Mouse (Mus musculus): ENCODE results near the gene Rbl2.

Rbl2 gene

DNA sequence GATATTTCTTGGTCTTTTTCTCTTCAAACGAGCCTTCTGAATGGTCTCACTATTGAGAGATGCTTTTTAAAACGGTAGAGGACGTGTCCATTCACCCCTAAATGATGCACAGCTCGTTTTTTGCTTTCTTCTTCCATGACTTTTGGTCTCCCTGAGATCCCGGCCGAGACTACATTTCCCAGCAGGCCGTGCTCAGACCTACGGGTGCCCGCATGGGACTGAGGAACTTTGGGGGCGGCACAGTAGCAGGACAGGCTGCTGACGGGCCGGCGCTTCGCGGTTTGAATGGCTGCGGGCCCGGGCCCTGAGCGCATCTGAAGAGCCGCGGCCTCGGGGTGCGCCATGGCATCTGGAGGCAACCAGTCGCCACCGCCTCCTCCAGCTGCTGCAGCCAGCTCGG is at the start of gene Rbl2:
Gene Rbl2, plus strand, starts transcription at position 224 of the 400 bp plus-strand sequence.
- DNase-seq (ENCODE audit: low spot score): peak; percentile 92

DNA sequence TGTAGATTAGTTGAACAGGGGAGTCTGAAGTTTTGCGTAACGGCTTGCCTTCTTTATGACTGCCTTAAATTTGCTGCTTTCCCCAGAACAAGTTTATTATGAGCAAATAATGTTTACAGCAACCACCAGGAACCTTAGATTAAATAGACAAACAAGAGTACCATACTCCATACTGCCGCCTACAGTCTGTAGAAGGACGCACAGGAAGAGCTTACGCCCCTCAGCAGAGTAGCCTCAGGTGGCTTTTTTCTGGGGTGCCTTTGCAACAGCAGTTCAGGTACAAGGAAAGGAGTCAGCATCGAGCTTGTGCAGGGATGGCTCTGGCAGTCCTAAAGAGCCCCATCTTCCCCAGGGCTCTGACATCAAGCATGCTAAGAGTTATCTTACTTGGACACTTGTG is 35.4 kb upstream of the Rbl2 start:
- no peak for DNase-seq (ENCODE audit: low spot score)

DNA sequence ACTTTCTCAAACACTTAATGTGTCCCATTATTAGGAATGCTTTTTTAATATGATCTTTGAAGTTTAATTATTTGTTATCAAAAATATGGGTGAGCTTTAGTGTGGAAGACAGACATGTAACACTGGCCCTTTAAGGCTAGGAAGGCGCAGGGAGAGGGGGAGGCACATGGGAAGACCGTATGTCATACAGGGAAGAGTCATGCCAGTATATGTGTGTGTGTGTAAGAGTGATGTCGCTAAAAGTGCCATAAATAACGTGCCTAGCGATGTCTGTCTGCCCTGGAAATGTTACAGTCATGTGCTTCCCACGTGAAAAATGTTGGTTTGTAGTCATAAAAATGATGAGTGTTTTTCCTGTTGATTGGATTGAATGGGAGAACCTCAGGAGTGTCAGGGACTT is 33.0 kb upstream of the Rbl2 start:
- DNase-seq (ENCODE audit: low spot score): no peak

DNA sequence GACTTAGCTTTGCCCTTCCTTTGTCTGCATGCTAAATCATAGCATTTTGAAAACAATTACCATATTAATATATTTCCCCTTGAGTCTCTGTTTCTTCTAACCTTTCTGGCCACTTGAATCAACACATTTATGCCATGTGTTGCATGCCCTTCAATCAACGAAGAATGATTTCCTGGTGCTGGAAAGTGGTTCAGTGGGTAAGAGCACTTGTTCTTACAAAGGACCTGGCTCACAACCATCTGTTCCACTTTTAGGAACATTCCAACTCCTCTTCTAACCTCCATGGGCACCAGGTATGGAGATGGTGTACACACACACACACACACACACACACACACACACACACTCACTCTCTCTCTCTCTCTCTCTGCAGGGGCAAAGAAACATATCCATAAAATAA is 31.2 kb upstream of the Rbl2 start:
- no peak for DNase-seq (ENCODE audit: low spot score)

DNA sequence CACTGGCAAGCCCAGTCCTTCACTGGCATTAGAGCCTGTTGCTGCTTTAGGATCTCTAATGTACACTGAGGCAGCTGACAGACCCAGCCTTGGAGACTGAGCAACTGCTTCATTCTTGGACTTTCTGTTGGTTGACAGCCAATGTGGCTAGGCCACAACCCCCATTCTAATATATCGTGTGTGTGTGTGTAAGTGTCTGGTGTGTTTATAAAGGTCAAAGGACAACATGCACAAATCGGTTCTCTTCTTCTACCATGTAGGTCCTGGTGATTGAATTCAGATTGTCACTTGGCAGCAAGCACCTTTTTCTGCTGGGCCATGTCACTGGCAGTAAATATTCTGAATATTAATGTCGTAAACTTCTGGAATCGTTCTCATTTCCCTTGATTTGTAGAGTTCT is 23.5 kb upstream of the Rbl2 start:
- DNase-seq (ENCODE audit: low spot score): no peak

DNA sequence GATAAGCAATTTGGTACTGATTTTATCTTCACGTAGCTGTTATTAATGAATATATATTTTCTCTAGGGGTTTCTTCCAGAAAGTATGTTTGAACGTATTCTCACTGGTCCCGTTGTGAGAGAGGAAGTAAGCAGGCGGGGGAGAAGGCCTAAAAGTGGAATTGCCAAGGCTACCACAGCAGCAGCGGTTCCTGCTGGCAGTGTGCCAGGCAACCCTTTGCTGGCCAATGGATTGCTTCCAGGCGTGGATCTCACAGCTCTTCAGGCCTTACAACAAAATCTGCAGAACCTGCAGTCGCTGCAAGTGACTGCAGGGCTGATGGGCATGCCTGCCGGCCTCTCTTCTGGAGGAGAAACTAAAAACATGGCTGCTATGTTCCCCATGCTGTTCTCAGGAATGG is 18.8 kb upstream of the Rbl2 start:
- peak; percentile 78 for DNase-seq (ENCODE audit: low spot score)

DNA sequence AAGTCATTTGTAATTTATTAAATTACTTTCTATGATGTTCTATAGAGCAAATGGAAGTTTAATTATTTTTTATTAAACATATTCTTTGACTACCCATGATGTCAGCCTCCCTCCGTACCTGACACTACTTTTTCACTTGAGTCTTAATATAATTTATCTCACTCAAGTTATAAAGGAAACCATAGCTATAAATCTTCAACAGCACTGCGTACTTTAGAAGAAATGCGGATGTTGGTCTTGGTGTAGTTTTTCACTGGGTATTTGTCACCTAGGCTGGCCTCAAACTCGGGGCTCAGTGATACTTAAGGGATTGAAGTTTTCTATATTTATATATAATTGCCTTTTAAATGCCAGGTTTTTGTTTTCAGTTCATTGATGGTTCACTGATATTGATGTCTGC is 15.4 kb upstream of the Rbl2 start:
- DNase-seq (ENCODE audit: low spot score): no peak

DNA sequence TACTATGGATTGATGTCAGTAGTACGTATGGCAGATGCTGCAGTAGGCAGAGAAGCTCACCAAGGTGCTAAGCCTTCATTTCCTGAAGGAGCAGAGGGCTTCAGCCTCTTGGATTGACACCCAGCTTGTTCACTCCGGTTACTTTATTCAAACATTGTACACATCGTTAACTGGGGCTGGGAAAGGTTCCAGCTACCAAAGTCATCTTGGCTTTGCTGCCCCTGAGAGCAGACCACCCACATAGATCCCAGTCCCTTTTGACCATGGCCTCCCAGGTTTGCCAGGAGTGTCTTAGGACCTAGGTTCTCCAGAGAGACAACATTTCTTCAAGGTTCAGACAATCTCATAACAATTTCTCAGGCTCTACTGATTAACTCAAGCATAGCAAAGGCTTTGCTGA is 13.0 kb upstream of the Rbl2 start:
- no peak for DNase-seq (ENCODE audit: low spot score)

DNA sequence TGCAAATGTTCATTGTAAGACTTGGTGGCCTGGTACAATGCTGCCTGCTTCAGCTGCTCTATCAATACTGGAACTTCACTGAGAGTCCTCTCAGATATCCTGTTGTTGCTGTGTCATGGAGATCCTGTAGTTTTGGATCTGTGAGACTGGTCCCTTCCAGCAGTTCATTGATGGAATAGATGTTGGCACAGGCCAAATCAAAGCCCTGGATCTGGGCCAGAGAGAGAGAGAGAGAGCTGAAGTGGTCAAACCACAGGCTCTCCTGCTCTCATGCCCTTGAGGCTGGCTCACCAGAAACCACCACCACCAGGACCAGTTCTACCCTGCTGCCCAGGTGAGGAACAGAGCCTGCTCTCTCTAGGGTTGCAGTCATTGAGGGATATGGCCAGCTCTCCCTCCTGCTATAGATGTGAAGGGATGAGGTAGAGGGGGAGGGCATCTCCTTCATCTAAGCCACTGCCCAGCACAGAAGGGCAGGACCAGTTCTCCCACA is 10.7 kb upstream of the Rbl2 start:
- no peak for DNase-seq (ENCODE audit: low spot score)

DNA sequence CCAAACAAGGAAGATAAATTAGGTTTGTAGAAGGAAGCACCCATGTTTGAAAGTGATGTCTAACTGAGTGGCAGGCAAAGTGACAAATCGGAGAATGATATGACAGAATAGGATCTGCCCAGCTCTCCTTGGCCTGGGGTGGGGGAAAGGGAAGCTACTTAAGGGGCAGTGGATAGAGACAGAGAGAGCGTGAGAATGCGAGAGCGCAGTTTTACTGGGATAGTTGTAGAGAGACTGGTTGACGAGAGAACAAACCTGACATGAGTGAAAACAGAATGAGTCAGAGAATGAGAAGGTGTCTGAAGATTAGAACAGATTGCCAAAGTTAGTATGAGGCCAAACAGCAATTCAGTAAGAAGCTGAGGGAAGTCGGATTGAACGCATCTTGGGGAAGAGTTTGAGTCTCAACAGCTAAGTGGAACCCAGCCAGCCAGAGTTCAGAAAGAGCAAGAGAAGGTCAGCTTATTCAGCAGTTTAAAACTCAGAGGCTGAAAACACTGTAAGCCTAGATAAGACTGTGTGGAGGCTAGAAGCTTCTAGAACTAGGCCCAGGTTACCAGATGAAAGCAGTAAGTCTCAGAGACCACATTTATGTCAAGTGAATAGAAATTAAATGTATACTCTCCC is 9.9 kb upstream of the Rbl2 start:
- no peak for DNase-seq (ENCODE audit: low spot score)

DNA sequence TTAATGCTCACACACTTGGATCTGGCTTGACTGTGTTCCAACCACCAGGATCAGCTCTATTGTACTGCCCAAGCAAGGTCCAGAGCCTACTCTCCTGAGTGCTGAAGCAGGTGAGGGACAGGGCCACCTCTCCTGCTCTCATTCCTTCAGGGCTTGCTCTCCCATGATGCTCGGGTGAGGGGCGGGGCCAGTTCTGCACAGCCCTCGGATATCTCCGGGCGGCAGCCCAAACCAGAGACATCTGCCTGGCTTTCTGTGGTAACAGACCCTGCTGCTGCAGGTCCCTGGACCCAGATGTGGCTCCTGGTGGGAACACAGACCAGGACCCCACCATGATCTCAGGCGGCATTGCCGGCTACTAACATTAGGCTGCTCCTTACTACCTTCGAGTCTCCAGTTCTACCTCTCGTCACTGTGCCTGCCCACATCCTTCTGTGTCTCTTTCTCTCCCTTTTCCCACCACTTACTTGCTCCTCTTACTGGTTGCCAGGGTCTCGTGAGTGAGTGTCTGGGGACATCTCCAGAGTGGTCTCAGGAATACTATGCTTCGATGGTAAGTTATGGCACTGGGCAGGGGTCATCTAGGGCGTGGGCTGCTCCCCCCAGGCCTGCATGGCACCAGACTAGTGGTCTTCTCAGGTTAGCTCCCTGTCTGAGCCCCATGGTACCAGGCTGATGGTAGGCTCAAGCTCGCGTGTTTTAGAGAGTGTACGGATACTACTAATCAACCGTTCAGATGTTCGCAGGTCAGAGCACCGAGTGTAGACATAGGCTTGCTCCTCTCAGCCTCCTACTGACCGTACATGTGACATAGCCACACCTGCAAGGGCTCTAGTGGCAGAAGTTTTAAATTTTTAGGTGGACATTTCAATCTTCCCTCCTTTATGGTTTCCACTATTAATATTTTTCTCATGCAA is 9.0 kb upstream of the Rbl2 start:
- DNase-seq (ENCODE audit: low spot score): no peak

DNA sequence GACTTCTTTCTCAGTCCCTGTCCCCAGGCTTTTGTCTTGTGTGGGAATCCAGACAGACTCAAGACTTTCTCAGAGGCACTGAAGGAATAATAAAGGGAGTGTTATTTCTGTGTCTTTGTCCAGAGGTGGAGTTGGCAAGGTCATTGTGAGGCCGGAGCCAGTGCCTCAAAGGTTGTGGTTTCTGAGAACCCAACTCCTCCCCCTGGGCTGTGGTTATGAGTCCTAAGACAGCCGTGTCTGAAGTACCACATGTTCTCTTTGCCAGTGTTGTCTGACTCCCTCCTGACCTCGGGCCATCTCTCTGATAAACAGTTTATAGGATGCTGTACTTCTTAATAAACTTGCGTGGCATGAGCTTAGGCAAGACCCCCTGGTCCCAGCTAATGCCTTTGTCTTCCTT is 4.7 kb upstream of the Rbl2 start:
- no peak for DNase-seq (ENCODE audit: low spot score)

DNA sequence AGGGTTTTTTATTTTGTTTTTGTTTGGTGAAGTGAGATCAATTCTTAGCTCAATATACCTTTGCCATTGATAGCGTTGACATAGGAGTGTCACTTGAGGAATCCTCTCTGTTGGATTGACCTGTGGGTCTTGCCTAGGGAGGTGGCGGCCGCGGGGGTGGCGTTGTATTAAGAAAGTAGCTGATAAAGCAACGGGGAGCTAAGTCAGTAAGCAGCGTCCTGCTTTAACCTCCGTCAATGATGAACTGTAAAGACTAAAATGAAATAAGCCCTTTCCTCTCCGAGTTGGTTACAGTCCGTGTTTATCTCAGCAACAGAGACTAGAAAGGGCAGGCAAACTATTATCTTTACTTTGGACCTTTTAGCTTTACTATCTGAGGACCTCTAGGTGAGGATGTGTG is 450 bp upstream of the Rbl2 start:
- DNase-seq (ENCODE audit: low spot score): peak; percentile 25

DNA sequence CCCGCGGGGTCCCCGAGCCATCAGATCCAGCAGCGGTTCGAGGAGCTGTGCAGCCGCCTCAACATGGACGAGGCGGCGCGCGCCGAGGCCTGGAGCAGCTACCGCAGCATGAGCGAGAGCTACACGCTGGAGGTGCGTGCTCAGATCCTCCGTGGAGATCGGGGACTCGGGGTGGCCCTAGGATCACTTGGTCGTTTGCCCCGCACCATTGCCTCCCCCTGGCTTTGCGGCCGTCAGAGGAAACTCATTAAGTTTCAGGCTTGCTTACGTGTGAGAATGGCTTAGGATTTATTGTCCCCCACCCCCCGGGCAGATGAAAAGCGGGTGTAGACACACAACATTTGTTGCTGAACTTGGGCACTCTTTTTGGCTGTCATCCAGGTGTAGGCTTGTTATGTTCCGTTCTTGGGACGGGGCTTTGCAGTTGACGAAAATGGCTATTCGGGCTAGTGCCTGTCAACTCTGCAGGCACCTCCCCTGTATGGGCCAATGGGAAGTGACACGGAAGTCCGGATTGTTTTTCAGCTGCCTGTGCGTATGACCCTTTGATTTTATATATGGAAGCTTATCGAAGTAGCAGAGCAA is 510 bp downstream of the Rbl2 start:
- peak; percentile 65 for DNase-seq (ENCODE audit: low spot score)

DNA sequence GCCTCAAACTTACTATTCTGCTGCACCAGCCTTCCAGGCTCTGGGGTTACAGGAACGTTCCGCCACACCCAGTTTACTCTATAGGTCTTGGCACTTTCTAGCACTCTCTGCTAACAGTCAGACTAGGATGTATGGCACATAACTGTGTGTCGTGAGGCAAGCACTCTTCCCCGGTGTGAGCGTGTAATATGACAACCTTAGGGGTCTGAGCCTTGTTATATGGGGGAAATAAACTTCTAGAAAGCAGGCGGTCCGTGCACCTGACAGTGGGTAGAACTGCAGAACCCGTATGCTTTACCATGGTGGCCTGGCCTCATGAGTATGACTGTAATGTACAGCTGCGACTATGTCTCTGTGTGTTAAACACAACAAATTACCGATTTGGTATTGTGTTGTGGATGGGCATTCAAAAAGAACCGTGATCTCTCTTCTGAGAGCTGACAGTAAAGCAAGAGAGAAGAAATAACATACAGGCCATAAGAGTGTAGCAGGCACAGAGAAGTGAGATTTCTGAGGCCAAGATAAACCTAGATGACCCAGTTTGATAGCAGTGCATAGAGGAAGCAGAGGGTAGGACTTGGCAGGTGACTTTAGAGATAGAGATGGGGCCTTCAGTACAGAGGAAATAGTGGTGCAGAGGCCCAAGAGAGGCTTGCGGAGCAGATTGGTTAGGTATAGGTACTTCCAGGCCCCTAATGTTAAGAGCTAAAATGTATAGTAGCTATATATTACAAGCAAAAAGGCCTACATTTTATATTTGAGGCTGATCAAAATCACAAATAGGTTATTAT is 7.4 kb downstream of the Rbl2 start:
- no peak for DNase-seq (ENCODE audit: low spot score)

DNA sequence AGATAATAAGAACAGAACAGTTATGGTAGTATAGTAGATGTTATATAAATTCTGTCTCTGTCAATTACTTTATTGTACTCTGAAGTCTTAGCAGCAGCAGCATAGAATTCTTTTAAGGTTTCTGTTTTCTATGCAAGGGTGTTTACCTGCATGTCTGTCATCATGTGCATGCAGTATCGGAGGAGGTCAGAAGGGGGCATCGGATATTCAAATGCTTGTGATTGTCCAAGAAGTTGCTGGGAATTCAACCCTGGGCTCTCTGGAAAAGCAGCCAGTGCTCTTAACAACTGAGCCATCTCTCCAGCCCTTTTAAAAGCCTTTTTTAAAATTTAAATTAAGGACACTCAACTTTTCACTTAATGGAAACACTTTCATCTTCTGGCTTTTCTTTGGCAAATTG is 9.8 kb downstream of the Rbl2 start:
- no peak for DNase-seq (ENCODE audit: low spot score)

DNA sequence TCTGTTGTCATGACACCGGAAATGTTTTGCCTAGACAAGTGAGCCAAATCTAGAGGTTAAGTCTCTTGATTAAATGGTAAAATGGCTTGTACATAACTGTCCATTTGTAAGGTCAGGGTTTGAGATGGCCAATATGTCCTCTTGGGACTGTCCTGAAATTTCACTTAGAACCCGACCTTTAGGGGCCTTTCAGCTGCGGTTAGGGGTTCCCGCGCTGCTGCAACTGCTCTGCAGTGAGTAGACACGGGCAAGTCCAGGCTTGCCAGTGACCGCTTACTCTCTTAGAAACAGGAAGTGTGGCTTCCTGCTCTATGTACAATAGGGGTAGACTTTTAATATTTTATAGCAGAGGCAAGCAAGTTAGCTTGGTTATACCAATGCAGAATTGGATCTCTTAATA is 12.1 kb downstream of the Rbl2 start:
- no peak for DNase-seq (ENCODE audit: low spot score)

DNA sequence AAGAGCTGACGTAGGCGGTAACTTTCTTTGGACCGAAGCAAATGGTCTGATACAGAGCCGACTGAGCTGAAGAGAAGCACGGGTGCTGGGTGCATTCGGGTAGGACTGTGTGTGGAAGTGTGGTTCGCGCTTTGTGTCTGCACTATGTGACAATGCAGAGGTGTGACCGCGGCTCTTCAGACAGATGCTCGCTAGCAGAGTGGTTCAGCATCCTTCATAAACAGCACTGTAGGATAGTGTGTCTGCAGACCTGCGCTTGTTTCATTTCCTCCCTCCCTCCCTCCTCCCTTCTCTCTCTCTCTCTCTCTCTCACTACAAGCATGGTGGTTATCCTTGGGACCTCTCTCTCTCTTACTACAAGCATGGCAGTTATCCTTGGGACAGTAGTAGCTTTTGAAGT is 12.6 kb downstream of the Rbl2 start:
- no peak for DNase-seq (ENCODE audit: low spot score)

DNA sequence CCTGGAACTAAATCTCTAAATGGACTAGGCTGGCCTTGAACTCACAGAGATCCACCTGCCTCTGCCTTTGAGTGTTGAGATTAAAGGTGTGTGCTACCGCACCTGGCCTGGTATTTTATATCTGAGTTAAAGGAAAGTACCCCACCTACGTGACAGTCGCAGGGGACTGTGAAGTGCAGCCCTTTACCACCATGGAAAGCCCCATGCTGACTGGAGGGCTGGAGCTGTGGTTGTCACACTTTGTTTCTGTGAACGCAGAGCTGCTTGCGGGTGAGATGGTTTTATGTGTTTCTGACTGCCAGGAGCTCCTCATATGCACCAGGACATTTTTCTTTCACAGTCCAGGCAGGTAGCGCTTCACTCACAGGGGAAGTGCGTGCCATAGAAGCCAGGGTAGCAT is 18.6 kb downstream of the Rbl2 start:
- no peak for DNase-seq (ENCODE audit: low spot score)

DNA sequence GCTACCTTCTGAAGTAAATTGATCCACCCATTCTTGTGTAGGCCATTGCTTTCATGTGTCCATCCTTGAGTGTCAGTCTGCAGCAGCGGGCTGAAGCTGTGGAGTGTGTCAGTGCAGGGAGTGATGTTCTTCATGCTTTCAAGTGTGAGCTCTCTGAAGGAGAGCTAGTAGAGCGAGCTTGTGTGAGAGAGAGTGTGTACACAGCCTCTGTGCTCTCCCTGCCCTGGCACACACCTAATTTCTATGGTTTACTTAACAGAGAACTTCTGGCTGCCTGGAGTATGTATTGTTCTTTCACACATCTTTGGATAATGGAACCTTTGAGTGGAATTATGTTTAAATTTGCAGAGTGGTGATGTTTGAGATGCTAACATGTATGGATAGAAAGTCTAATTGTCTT is 19.7 kb downstream of the Rbl2 start:
- no peak for DNase-seq (ENCODE audit: low spot score)

DNA sequence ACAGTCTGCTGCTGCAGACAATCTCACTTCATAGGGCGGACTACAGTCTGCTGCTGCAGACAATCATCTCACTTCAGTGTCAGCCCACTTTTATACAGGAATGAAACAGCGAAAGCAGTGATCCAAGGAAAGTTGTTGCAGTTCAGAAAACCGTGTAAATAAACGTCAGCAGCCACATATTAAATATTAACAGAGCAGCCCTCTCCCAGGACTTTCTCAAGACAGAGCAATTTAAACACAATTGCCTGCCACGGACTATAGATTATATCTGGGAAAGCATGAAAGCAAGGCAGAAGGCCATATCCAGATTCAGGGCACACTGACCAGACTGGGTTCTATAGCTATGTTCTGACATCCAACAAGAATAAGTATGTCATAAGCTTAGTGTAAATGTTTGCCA is 24.3 kb downstream of the Rbl2 start:
- no peak for DNase-seq (ENCODE audit: low spot score)

DNA sequence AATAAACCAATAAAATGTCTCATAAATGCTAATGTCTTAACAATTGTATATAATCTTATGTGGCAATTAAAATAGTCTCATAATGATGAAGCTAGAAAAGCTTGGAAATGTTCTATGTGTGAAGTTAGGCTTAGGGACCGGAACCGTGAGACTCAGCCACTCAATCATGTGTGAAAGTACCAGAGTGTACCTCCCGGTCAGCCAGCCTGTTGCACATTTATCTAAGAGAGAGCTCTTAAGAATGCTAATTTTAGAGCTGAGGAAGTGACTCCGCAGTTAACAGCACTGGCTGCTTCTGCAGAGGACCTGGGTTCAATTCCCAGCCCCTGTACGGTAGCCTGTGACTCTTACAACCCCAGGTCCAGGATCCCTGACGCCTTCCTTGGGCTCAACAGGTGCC is 28.2 kb downstream of the Rbl2 start:
- no peak for DNase-seq (ENCODE audit: low spot score)

Measured in ovary, postnatal 36 days (tissue).